Mouse (Mus musculus): ENCODE data around the gene Ccl4. TPM values are rescaled to one million over a fixed set of nuclear protein-coding genes. Genes with fewer than 3 reads are reported as not detected.

Gene Ccl4
- total and polyA plus RNA-seq, 3 experiments, result 0.97 to 3.0 TPM; not detected in 1

GRCm38 (mm10) chr11:83675665-83676064 lies 13.3 kb downstream of the Ccl4 start:
- DNase-seq, result no peak

GRCm38 (mm10) chr11:83689918-83690317 lies 27.5 kb downstream of the Ccl4 start:
- DNase-seq, result no peak

DNA sequence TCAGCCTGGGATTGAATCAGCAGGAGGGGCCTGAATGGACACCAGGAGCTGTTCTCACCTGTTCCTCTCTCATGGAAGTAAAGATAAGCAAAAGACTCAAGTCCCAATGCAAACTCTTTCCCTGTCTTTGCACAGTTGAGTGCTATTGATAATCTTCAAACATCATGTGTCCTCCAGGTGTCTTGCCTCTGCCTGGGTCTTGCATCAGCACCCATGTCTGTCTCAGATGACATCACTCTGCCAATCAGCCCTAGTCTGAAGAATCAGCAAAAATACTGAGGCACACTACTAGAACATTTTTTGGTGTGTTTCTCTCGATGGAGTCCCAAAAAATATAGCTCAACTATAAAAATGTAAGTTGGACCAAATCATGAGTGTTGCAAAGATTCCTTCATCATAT lies 29.6 kb downstream of the Ccl4 start:
- DNase-seq, result no peak

DNA sequence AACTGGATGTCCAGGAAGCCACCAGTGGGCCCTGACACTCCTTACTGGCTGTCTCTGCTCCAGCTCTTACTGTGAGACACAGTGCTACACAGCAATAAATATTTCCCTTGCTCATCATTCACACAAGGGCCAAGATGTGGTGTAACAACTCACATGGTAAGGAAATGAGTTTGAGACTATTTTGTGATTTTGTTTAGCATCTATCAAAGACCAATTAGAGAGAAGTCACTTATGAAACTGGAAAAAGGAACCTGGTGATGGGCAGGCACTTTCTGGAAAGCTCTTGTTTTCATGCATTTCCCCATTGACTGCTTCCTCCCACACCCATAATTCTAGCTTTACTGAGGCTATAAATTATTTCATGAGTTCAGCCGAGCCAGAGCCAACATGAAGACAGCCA lies 41.3 kb downstream of the Ccl4 start, which contains the start of gene Wfdc17:
TSS of gene Wfdc17 (plus strand) at position 287 of the 400 bp plus-strand sequence.
- DNase-seq, result no peak

GRCm38 (mm10) chr11:83708715-83709114 lies 46.3 kb downstream of the Ccl4 start, which contains the start of gene Wfdc18:
TSS of gene Wfdc18 (plus strand) at chr11:83709015.
- no peak for DNase-seq

GRCm38 (mm10) chr11:83709683-83710082 lies 47.3 kb downstream of the Ccl4 start:
- DNase-seq, result no peak

GRCm38 (mm10) chr11:83712671-83713070 lies 50.3 kb downstream of the Ccl4 start:
- no peak for DNase-seq

DNA sequence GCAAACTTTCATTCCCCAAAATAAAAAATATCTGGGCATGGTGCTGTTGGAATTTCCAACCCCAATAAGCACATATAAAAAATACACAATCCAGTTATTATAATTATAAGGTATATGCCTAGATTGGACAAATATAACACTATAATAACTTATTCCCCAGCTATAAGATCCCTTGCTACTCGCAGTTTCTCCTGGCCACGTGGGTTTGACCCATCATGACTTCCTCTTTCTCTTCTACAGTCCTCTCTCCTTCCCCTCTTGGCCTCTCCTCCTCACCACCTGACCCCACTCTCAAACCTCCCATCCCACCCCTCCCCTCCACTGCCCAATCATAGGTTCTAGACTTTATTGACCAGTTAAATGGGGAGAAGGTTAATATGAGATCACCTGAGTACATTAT lies 51.5 kb downstream of the Ccl4 start:
- no peak for DNase-seq

Other genes starting within 250 kb of the Ccl4 start
- gene Gas2l2, start 233.1 kb upstream of the Ccl4 start, total RNA-seq (2021), result not detected
- gene Gas2l2, start 233.1 kb upstream of the Ccl4 start, polyA plus RNA-seq (2012; rRNA removed), result not detected in 2 replicates
- gene 1700020L24Rik, start 224.9 kb upstream of the Ccl4 start, total RNA-seq (2021), result under 1 TPM in 1 of 2 experiments, not detected in 1; 0.61 TPM
- gene 1700020L24Rik, start 224.9 kb upstream of the Ccl4 start, polyA plus RNA-seq (2012; rRNA removed), result 0.79 and 1.3 TPM in 2 replicates
- gene Mmp28, start 199.5 kb upstream of the Ccl4 start, total RNA-seq (2021), result 10 to 100 TPM in 1 of 2 experiments, 1 to 10 TPM in 1; 8.7 to 22.6 TPM
- gene Mmp28, start 199.5 kb upstream of the Ccl4 start, polyA plus RNA-seq (2012; rRNA removed), result 24.2 and 27.2 TPM in 2 replicates
- 10 to 100 TPM; 56.8 to 77.7 TPM for gene Taf15, start 189.5 kb upstream of the Ccl4 start, total RNA-seq (2021)
- gene Taf15, start 189.5 kb upstream of the Ccl4 start, polyA plus RNA-seq (2012; rRNA removed), result 2.5 and 3.4 TPM in 2 replicates
- gene Heatr9, start 140.4 kb upstream of the Ccl4 start, total RNA-seq (2021), result not detected
- gene Heatr9, start 140.4 kb upstream of the Ccl4 start, polyA plus RNA-seq (2012; rRNA removed), result not detected in 2 replicates
- 1 to 10 TPM; 1.8 to 2.0 TPM for gene Ccl5, start 132.1 kb upstream of the Ccl4 start, total RNA-seq (2021)
- gene Ccl5, start 132.1 kb upstream of the Ccl4 start, polyA plus RNA-seq (2012; rRNA removed), result 20.3 and 21.6 TPM in 2 replicates
- 10 to 100 TPM in 1 of 2 experiments, 1 to 10 TPM in 1; 5.2 to 12.1 TPM for gene Ccl9, start 83.9 kb upstream of the Ccl4 start, total RNA-seq (2021)
- 0.42 and 0.53 TPM in 2 replicates for gene Ccl9, start 83.9 kb upstream of the Ccl4 start, polyA plus RNA-seq (2012; rRNA removed)
- gene Ccl6, start 69.5 kb upstream of the Ccl4 start, total RNA-seq (2021), result 10 to 100 TPM; 13.1 to 33.7 TPM
- 3.4 and 3.7 TPM in 2 replicates for gene Ccl6, start 69.5 kb upstream of the Ccl4 start, polyA plus RNA-seq (2012; rRNA removed)
- gene Rpl9-ps1, start 17.0 kb upstream of the Ccl4 start, total RNA-seq (2021), result not detected
- gene Rpl9-ps1, start 17.0 kb upstream of the Ccl4 start, polyA plus RNA-seq (2012; rRNA removed), result not detected in 2 replicates
- gene Ccl3, start 13.2 kb upstream of the Ccl4 start, total RNA-seq (2021), result under 1 TPM in 1 of 2 experiments, not detected in 1; 0.66 TPM
- 2.3 TPM in 2 replicates for gene Ccl3, start 13.2 kb upstream of the Ccl4 start, polyA plus RNA-seq (2012; rRNA removed)
- 1 to 10 TPM; 2.6 to 4.7 TPM for gene Wfdc17, start 41.4 kb downstream of the Ccl4 start, total RNA-seq (2021)
- gene Wfdc17, start 41.4 kb downstream of the Ccl4 start, polyA plus RNA-seq (2012; rRNA removed), result 0.51 and 0.71 TPM in 2 replicates
- gene Wfdc18, start 46.4 kb downstream of the Ccl4 start, total RNA-seq (2021), result not detected
- gene Wfdc18, start 46.4 kb downstream of the Ccl4 start, polyA plus RNA-seq (2012; rRNA removed), result not detected in 2 replicates
- gene Wfdc21, start 84.4 kb downstream of the Ccl4 start, total RNA-seq (2021), result 1 to 10 TPM in 1 of 2 experiments, not detected in 1; 1.0 TPM
- gene Wfdc21, start 84.4 kb downstream of the Ccl4 start, polyA plus RNA-seq (2012; rRNA removed), result 5.2 and 5.8 TPM in 2 replicates
- 10 to 100 TPM; 11.8 to 12.6 TPM for gene Heatr6, start 91.1 kb downstream of the Ccl4 start, total RNA-seq (2021)
- 21.3 and 22.7 TPM in 2 replicates for gene Heatr6, start 91.1 kb downstream of the Ccl4 start, polyA plus RNA-seq (2012; rRNA removed)
- gene Hnf1b, start 187.5 kb downstream of the Ccl4 start, total RNA-seq (2021), result not detected
- gene Hnf1b, start 187.5 kb downstream of the Ccl4 start, polyA plus RNA-seq (2012; rRNA removed), result 0.26 and 0.53 TPM in 2 replicates

All from adrenal gland, adult 2 months (tissue).